Mouse (Mus musculus) CD4-positive helper T cell, adult 2 months (primary cell): Measurements from ENCODE around the gene Uxs1.

Source experiments
- DNase-seq: peaks from one replicate; pipeline ENCODE4 v3.0.0-alpha.2; 2012; ENCODE audit warnings: low read depth, missing footprints, low spot score

Uxs1 gene

GRCm38 (mm10) chr1:43827763-43828194 lies at the start of gene Uxs1:
TSS of gene Uxs1 (minus strand) at chr1:43827800.
- peak; percentile 98 for DNase-seq

DNA sequence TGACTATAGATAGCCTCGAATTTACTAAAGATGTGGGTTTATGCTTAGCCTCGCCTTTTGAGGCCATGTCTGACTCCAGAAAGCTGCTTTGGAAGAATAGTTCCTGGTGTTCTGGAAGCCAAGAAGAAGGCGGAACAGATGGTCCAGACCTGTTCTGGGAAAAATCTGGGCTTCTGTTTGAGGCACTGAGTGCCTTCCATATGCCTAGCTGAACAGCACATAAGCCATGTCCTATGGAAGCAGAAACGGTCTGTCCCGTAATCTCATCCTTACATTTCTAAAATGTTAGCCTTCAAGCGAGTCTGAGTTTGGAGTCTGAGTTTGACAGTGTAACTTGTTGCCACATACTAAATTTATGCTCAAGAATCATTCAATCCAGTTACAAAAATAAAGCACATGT lies 49.6 kb upstream of the Uxs1 start:
- no peak for DNase-seq

- DNase-seq: no peak
Observed at GRCm38 (mm10) chr1:43871116-43871515, 43.5 kb upstream of the Uxs1 start.

DNA sequence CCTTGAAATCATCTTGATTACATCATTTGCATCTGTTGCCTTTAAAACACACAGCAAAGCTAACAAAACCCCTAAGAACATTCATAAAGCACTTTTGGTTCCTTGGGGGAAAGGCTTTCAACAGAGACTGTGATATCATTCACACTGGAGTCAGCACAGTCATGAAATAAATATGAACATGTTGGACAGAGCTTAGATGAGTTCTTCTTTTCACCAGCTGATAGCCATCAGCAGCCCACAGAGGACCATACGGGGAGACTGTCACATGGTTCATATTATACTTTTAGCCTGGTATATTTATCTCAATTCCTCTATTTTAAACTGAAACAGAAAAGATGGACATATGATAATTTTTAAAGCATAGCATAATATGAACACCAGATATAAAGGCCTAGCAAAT lies 40.9 kb upstream of the Uxs1 start:
- DNase-seq: no peak

- no peak for DNase-seq
Observed at GRCm38 (mm10) chr1:43864758-43865157, 37.2 kb upstream of the Uxs1 start.

DNA sequence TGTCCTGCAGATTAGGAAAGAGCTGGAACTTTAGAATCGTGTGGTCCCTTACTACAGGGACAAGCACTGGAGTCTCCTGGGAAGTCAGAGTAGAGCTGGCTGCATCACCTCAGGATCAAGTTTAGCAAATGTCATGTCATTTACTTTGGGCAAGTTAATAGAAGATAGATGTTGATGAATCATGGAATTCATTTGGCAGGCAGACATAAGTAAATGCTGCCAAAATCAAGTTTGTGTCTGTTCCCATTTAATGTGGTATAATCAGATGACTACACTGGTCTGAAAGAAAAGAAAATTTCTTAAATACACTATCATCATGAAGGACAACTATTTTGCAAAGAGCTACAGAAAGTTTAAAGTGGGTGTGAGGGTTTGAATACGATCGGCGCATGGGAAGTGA lies 35.0 kb upstream of the Uxs1 start:
- no peak for DNase-seq

DNA sequence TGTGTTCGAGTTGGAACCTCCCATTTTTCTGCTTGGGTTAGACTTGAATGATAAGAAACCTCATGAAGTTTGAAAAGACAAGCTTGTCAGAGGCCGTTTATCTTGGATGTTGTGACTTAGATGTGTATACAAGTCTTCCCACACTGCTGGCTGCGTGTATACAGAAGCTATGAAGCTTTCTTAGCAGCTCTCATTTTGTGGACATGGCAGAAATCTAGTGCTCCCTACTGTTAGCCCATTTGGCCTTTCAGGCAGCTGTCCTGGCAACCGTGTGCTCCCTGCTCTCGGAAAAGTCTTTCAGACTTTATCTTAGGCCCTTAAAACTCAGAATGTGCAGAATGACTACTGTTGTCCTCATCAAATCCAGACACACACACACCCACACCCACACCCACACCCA lies 31.4 kb upstream of the Uxs1 start:
- no peak for DNase-seq

DNA sequence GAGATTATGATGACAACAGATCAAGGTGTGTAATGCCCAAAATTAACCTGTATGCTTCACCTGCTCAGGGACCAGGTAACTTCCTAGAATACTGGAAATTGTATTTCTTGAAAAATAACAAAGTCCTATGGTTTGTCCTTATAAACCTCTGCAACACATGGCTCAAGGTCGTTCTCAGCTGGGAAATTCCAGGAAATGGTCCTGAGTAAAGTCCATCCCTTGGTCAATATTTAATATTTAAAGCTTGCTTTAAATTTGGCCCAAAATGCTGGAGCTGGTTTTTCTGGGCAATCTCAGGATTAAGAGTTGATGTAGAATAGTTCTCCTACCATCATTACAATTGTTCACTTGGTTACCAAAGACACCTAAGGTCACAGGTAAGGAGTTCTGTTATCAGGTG lies 30.1 kb upstream of the Uxs1 start:
- no peak for DNase-seq

GRCm38 (mm10) chr1:43855591-43855990 lies 28.0 kb upstream of the Uxs1 start:
- no peak for DNase-seq

- DNase-seq: peak; percentile 8
Observed at GRCm38 (mm10) chr1:43843398-43843797, 15.8 kb upstream of the Uxs1 start.

GRCm38 (mm10) chr1:43837236-43837635 lies 9.6 kb upstream of the Uxs1 start:
- DNase-seq: no peak

- DNase-seq: no peak
Observed at GRCm38 (mm10) chr1:43830096-43830495, 2.5 kb upstream of the Uxs1 start.

DNA sequence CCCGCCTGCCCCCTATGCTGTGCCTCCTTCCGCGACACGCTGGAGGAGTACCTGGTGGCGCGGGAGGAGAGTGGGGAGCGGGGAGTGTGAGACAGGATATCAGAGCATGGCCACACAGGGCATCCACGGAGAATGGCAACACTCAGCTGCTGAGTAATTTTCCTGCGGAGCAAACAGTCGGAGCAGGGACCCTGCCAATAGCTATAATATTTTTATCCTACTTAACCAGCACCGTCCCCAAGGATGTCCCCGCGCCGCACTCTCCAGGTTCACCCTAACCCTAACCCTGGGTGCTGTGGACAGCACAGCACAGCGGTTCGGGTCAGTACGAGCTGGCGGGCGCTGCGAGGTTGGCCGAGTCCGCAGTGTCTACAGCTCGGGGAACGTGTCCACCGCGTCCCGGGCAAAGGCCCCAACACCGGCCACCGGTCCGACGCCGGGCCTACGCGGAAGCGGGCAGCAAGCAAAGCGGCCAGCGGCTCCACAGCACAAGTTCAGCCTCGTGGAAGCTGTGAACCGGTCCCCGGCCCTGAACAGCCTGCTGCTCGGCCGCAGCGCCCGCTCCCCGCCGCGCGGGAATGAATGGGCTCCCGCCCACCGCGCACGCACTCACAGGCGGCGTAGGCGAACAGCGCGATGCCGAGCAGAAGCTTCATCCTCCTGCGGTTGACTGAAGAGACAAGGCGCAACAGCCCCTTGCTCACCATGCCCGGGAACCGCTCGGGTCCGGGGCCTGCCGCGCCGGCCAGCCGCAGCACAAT lies 418 bp downstream of the Uxs1 start:
- peak; percentile 66 for DNase-seq

- DNase-seq: no peak
Observed at GRCm38 (mm10) chr1:43826628-43827001, 985 bp downstream of the Uxs1 start.

DNA sequence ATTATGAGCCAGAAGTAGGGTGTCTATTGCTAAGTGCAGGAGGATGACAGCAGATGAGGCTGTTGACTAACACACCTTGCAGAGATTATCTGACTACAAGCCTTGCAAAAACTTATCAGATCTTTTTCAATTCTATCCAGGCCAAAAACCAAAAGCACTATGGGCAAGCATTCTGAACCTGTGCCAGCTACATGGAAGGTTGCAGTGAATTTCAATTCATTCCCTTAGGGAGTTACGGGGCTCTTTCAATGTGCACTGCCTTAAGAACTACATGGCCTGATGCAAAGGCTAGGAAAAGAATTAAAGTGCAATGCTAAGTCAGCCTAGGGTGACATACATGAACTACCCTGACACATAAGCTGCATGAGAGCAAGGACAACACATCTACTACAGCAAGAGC lies 4.2 kb downstream of the Uxs1 start:
- DNase-seq: no peak

- DNase-seq: no peak
Observed at GRCm38 (mm10) chr1:43822586-43822985, 5.0 kb downstream of the Uxs1 start.

GRCm38 (mm10) chr1:43821804-43822203 lies 5.8 kb downstream of the Uxs1 start:
- DNase-seq: no peak

DNA sequence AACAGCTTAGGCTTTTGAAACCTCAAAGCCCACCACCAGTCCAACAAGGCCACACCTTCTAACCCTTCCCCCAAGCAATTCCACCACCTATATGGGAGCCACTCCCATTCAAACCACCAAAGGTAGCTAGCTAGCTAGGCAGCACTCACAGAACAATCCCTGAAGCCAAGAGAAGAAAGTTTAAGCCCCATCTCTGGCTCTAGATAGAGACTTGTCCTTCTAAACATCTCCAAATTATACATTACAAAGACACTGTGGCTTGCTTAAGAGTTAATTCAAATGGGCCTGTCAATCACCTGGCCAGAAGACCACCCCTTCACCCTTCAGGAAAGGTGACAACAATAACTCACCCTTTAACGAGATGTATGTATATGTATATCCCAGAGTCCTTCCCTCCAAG lies 7.0 kb downstream of the Uxs1 start:
- DNase-seq: no peak

DNA sequence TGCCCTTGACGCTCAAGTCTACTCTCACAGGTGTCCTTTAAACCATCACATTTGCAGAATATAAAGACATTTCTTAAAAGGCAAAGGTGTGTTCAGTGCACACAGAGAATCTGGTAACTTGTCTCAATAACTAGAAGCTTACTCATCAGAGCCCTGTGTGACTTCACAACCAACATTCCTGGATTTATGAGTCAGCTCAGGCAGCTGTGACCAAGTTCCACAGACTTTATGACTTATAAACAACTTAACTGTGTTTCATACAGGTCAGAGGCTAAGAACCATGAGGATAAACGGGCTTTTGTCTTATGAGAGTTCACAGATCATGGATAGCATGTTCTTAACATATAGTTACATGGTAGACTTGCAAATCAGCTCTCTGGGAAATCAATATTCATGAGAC lies 8.5 kb downstream of the Uxs1 start:
- DNase-seq: no peak

DNA sequence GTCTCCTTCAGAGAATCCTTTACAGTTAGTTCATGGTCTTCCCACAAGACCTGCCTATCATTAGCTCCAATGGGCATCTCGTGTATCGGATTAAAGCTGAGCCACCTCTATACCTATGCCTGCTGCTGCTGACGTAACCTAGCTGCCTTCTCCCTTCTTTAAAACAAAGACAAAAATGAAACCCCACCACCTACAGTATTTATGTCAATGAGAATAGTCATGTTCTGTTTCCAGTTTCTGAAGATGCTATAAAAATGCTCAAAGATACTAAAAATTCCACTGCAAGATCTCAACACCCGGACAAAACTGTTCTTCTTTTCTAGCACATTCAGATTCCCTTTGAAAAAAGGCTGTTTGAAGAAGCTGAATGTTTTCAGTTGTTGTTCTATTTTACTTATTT lies 9.2 kb downstream of the Uxs1 start:
- no peak for DNase-seq

GRCm38 (mm10) chr1:43811764-43812163 lies 15.8 kb downstream of the Uxs1 start:
- no peak for DNase-seq

DNA sequence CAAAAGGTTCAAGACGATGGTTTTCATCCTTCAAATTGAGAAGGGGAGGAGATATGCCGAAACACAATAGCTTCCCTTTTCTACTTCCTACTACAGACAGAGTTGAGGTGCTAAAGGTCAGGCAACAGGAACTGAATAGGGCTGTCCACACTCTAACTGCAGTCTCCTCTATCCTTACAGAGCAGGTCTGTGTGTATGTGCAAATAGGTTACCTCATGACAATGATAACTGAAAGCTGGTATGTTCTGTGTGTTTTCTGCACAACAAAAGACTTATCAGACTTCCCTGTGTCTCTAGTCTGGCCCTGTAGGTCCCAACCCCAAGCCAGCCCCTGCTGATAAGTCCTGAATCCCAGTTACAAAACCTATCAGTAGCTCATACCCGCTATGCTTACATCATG lies 16.5 kb downstream of the Uxs1 start:
- no peak for DNase-seq

DNA sequence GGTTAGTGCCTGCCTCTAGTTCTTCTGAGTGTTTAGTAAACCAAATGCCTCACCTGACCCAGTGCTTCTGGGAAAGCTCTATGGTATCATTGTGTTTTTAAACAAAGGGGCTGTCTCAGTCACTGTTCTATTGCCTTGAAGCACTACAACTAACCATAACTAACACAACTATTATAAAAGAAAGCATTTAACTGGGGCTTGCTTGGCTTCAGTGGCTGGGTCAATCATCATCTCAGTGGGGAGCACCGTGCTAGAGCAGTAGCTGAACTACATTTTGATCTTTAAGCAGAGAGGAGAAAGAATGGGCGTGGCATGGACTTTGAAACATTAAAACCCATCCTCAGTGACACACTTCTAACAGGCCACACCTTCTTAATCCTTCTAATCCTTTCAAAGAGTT lies 18.2 kb downstream of the Uxs1 start:
- DNase-seq: no peak

DNA sequence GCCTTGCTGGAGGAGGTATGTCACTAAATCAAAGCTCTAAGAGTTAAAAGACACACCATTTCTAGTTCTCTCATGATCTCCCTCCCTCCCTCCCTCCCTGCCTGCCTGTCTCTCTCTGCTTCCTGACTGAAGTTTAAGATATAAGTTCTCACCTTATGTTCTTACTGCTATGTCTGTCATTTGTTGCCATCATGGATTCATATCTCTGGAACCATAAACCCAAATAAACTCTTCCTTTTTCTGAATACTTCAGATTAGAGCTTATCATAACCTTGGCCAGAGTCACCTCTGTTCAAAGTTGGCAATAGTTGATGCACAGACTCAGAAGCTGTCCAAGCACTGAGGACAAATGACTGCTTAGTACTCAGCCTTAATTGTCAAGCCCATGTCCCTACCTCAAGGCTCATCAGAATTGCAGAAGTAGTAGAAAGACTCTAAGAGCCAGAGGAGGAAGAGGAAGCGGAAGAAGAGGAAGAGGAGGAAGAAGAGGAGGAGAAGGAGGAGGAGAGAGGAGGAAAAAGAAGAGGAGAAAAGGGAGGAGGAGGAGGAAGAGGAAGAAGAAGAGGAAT lies 23.6 kb downstream of the Uxs1 start:
- no peak for DNase-seq
